Mouse (Mus musculus) liver (tissue): ENCODE data around the gene Mettl21a.
"Not testable (repeated sequence)": the region's sequence is repeated elsewhere in the genome, so short reads cannot be mapped to it uniquely, and the experiment has no call there.

Experiments used
- DNase-seq: peaks from one replicate; pipeline ENCODE4 v3.0.0-alpha.2; 2020; ENCODE audit warnings: mixed read lengths

Gene Mettl21a

DNA sequence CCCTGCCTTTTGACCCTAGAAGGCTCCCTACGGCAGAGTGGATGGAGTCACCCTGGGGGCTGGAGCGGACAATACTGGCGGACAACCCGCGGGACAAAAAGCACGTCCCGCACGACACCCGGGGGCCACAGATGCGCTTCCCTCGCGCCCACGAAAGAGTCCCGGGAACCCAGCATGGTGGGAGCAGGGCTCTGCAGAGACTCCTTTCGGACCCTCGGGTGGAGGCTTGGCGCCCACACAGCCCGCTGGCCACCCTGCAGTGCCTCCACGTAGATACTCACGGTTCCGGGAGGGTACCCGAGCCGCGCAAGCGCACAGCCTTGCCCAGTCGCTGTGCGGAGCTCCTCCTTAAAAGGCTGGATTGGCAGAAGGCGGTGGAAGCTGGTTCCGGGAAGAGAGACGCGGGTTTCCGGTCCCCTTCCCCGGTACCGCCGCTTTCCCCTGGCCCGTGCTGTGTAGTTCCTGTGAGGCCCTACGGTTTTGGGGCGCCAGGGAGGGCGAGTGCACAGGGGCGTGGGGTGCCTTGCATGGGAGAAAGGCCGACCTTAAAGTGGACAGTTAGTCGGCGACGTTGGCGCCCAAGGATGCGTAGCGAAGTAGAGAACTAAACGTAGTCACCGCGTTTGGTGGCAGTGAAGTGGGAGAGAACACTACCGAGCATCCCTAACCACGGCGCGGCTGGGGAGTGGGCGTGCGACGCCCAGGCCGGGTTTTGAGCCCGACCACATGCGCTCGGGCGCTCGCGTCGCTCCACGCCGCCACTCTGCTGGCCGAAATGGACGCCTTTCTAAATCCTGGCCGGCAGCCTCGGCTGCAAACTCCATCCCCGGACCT, at the start of gene Mettl21a:
Gene Mettl21a, minus strand, starts transcription at position 362 of the 834 bp plus-strand sequence.
- peak; percentile 94 for DNase-seq

DNA sequence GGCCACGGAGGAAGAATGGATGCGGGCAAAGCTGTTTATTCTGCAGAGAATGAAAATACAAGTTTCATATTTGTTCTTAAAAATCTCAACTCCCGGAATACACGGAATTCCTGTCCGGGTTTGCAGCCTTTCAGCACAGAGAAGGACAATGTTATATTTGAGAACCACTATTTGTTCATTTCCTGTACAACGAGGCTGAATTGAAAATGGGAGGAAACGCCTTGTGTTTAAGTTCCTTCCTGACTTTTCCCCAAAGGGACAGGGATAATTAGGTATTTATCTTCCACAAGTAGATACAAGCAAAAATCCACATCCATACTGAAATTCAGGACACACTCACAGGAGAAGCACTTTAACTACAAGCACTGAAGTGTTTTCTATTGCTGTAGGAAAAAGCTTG, 41.8 kb upstream of the Mettl21a start:
- DNase-seq = no peak

DNA sequence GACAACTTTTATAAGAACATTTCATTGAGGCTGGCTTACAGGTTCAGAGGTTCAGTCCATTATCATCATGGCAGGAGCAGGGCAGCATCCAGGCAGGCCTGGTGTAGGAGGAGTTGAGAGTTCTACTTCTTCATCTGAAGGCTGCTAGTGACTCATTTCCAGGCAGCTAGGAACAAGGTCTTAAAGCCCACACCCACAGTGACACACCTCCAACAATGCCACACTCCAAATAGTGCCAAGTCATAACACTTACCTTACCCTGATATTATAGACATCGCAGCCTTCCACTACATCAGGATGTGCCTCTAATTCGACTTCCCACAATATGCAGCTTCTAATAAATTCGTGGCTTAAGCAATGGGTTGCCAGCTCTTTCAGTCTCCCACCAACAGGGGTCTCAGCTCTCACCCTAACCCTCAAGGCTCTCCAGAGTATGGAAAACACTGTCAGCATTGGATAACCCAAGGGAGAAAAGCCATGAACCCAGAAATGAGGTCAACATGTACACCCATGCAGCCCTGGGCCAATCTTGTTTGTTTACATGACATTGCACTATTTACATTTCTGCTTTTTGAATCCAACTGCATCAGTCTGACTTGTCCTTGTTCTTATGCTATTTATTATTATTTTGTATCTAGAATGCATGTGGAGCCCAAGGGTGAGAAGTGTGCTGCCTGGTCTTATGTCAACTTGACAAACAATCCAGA, 39.5 kb upstream of the Mettl21a start:
- DNase-seq = no peak

DNA sequence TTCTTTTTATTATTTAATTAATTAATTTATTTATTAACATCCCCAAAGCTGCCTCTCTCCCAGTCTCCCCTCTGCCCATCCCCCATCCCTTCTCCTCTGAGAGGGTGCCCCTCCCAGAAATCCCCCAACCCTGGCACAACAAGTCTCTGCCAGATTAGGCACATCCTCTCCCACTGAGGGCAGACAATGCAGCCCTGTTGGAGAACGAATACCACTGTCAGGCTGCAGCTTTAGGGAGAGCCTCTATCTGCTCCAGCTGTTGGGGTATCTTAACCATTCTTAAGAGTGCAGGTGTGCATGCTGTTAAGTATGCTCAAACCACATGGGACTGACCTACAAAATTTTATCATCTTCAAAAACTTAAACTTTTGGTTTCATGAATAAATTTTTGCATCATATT, 38.4 kb upstream of the Mettl21a start:
- DNase-seq = no peak

DNA sequence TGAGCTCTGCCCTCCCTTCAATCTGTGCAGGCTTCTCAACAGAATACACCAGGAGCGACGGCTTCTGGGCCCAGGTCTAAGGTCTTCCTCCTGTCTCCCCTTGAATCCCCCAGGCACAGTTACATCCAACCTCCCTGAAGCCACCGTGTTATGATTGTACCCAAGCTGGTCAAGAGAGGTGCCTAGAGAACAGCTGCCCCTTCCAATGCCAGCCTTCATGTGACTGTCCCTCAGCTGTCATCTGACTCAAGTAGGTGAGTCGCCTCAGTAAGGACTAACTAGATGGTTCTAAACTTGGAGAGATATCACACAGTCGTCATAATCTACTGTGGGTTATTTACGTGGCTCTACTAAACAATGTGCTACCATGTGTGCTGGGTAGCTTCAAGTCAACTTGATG, 36.7 kb upstream of the Mettl21a start:
- no peak for DNase-seq

DNA sequence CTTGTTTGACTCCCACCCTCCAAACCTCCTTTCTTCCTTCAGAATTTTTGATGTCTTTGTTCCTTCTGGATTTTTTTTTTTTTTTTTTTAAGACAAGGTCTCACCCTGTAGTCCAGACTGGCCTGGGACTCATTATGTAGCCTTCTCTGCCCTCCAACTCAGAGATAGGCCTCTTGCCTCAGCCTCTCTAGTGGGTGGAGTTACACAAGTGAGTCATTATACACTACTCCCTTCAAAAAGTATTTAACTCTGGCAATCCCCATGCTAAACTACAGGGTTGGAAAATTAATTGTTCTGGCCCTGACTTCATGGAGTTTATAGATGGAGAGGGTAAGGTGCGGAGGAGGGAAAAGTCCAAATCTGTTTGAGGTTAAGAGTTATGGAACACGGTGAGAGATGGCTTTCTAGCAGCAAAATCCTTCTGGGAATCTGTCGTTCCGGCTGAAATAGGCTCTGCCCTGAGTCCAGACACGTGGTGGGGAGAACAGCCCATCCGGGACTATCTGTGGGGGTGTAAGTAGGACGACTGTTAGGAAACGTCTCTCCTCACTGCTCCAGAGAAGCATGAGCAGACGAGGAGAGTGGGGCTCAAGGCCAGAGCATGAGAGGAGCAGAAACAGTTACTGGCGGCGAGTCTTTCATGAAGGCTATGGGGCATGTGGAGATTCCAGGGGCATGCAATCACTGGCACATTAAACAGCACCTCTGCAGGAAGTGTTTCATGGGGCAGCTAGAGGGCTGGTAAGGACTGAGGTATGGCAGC, 32.5 kb upstream of the Mettl21a start:
- DNase-seq = no peak

DNA sequence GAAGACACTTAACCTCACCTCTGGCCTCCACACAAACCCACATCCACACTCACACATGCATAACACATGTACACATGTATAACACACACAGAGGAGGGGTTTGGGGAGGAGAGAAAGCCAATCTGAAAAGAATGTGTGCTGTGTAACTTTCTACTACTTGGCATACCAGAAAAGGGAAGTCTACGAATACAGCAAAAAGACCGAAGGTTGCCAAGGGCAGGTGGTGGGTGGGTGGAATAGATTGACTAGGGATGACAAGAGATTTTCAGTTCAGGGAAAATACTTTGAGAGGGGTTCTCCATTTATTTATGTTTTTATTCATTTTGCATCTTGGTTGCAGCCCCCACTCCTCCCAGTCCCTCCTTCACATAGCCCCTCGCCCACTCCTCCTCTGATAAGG, 27.5 kb upstream of the Mettl21a start:
- DNase-seq = no peak

DNA sequence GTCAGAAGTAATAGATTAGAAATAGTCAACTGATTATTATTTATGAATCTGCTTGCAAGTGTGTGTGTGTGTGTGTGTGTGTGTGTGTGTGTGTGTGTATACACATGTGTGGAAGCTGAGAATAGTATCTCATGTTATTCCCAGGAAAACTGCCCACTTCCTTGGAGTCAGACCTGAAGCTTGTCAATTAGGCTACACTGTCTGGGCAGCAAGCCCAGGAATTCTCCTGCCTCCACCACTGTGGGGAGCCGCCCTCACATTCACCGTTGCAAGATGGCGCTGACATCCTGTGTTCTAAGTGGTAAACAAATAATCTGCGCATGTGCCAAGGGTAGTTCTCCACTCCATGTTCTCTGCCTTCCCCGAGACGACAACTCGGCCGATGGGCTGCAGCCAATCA, 25.5 kb upstream of the Mettl21a start:
- DNase-seq = not testable (repeated sequence)

DNA sequence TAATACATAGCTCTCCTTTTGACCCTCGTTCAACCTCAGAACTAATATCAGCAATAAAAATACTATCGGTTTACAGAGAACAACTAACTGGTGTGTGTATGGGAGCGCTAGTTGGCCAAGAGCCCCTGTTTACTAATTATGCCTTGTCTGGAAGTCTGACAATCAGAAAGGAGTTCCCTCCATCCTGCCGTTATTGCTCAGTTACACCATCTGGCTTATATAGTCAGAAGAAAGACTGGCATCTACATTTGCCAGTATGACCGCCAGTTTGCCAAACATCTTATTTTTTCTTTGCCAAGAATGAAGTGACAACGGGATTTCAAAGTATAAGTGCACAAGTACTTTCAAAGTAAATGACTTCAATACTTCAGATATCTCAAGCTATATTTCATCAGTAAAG, 24.0 kb upstream of the Mettl21a start:
- no peak for DNase-seq

DNA sequence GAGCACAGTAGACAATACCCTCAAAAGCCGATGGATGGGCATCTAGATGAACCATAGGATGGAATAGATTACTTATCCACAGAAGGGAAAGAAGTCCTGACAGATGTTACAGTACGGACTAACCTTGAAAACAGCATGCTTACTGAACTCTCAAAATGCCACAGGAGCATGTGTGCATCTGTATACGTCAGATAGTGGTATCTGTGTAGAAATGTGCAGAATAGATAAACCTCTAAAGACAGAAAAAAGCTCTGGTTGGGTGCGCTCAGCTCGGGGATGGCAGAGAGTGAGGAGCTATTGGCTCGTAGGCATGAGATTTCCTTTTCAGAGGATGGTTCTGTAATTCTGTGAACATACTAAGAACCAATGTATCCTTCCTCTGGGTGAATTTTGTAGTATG, 22.2 kb upstream of the Mettl21a start:
- DNase-seq = peak; percentile 64

DNA sequence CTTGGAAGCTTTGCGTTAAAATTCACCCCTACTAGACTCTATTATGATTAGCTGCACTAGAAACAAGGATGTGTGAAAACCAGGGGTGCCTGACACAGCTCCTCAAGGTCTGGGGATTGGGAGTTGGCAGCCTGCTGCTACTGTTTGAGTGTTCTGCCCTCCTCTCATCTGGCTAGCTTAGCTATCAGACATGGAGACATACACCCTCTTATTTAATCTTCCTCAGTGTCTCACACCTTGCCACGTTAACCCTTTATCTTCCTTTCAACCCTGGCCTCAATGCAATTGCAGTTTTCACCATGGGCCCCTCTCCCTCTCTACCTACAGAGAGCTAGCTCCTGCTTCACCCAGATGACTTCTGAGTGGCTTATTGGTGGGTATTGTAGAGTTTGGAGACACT, 18.6 kb upstream of the Mettl21a start:
- DNase-seq = no peak

DNA sequence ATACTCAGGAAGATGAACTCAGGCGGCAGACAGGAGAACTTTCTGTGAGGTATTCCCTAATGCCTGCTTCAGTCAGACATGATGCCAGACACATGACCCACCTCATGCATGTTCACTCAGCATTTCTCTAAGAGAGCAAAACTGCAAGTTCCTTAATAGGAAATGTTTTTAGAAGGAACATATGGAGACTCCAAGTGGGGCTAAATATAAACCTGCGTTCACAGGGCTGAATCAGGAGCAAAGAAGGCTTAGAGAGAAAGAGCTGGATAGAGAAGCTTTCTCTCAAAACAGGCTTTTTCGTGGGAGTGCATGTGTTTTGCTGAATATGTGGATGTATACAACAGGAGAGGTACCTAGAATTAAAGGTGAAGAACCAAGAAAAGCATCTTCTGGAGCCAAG, 16.2 kb upstream of the Mettl21a start:
- no peak for DNase-seq

DNA sequence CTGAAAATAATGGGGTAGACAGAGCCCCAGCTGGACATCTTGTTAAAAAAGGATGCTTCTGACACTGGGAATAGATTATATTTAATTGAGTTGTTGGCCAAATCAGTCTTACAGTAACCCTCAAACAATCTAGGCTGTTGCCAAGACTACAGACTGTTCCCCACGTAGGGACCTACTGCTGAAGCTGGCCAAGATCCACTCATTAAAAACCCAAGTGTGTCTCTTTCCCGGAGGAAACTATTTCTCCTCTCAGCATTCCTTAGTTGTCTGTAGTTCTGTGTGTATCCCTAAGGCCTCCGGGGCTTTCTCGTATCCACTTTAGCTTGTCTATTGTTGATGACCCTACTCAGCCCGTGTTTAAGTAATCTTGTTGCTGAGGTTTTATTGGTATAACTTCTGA, 14.5 kb upstream of the Mettl21a start:
- DNase-seq = no peak

DNA sequence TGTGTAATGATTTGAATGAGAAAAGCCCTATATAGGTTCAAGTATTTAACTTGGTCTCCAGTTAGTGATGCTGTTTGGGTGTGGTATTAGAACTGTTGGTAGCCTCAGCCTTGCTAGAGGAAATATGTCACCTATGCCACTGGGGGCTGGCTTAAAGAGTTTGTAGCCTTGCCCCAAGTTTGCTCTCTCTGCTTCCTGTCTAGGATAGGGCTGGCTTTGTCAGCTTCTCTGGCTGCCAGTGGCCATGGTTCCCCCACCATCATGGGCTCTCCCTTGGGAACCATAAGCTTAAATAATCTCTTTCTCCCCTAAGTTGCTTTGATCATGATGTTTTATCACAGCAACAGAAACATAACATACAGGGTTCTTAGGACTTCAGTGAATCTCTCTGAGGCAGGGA, 8.2 kb upstream of the Mettl21a start:
- DNase-seq = no peak

DNA sequence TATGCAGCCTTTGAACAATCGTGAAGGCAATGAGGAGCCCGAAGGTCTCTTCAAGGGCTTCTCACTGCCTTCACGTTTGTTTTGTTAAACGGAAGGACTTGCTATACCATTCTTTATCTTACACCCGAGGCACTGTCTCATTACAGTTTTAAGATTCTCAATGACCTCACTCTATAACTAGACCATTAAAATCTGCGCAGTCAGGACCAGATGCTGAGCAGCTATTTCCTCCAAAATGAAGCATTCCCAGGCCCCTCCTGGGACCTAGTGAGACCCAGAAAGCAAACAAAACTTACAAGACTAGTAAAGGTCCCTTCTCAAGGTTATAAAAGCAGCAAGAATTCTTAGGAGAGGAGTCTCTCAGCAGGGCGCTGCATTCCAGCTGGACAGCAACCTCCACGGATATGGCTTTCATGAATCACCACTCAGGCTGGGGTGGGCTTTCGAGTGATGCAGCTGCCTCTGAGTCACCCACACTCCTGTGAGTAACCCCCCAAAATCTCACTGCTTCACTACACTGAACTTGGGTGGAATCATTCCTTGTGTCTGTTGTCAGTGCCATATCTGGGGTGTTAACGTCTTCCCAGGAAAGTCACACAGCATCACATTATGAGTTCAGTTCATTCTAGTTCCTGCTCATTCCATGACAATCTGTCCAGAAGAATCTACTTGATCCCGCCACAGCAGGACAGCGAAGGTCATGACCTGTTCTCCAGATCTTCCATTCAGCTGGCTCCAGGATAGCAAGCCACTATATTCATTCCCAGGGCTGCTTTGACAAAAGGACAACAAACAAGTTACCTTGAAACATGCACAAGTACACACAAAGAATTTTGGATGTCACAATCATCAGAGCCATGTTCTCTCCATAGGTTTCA, 6.8 kb upstream of the Mettl21a start:
- DNase-seq = no peak

DNA sequence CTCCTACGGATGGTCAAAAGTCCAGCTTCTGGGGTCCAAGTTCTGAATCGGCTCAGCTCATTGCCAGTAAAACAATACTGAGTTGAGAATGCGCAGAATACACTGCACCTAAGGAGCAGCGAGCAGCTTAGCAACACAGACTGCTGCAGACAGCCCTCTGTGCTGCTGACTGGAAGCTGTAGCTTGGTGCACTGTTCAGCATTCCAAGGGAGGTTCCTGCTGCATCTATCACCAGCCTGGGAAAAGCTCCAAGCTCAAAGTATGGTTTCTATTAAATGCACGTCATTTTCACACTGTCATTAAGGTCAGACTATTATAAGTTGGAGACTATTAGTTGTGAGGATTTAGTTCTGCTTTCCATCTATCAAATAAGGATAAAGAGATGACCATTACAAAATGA, 4.1 kb upstream of the Mettl21a start:
- DNase-seq = no peak

DNA sequence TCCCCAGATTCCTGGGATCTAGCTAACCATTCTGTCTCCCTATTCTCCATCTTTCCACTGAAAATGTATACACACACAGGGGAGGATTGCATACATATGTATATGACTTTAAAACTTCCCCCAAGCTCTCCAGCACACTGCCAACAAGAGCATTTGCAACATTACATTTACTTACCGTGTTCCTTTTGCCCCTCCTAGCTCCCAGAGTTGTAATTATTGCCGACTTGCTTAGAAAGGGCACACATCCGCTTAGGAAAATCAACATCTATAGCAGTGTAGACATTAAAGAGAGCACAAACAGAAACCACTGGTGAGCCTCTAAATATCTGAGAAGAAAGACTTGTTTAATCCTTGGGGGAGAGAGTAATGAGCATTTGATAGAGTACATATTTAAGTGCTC, 1.2 kb upstream of the Mettl21a start:
- no peak for DNase-seq

DNA sequence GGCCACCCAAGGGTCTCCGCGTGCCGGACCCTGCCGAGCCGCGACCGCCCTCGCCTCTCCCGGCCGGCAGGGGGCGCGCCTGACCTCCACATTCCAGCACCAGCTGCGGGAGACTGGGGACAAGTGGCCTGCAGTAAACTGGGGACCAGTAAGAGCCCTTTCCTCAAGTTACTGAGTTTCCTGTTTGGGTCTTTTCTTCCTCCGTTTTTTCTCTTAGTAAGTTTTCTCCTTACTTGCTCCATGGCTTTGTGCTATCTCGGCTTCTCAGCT, 608 bp upstream of the Mettl21a start:
- peak; percentile 89 for DNase-seq

DNA sequence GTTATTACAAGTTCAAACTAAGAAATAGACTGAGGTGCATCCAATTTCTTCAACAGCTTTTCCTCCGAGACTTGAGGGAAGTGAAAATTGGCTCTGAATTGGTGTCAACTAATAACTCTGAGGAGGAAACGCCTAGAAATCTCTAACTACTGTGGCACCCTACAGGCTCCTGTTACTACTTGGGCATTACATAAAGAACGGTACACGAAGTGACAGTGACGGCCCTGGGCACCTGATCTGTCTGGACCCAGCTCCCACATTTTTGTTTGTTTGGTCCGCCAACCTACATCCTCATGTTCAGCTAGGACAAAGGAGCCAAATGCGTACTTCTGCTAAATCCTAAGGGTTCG, 536 bp downstream of the Mettl21a start:
- no peak for DNase-seq

DNA sequence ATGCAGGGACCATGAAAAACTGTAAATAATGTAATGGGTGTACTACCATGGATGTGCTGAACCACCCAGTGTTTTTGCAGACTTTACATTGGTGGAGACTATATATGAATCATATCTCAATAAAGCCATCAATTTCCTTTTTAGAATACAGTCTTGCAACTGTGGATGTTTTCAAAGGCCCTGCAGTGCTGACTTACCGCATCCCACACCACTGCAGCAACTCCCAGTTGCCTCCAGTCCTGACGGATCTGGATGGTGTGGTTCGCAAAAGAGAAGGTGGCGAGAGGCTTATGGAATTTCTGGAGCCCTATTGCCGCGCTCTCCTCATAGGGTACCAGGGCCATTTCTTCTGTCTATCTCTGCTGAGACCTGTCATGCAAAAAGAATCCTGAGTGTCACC, 966 bp downstream of the Mettl21a start:
- DNase-seq = no peak

DNA sequence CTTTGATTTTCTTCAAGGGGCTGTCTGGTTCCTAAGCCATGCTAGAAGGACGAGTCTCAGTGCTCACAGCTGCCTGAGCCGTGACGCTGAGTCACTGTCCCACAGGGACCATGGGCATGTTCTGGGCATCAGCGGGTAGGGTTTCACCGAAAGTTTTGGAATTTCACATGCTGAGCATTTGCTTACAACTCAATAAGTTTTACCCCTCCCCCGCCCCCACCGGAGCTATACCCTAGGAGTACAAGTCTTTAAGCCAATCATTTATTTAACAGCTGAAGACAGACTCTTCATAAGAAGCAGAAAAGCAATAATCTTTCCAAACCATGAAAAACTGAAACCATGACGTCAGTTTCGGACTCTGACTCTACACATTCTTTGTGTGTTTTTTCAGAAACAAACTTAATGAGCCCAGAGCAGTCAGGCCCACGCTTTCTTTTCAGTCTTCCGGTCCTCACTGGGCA, 1.5 kb downstream of the Mettl21a start:
- no peak for DNase-seq

DNA sequence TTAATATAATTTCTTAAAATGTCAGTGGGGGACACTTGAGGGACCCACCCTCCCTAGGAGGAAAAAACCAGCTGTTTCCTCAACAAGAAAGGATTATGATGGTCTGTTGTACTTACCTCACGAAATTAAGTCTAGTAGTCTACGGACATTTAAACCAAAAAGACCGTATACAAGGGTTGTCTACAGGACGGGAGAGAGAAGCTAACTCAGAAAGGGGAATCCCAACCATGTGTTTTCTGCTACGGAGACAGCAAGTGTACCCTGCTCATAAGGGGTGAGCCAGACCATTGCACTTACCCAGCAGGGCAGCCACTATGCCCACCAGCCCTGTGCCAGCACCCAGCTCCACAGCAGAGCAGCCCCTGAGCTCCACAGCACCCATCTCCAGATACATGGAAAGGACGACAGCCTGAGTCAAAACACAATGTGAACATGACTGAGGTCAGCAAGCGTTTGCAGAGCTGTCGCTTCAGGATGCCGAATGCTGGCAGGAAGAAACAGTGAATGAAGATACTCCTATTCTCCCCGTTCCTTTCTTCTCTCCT, 2.2 kb downstream of the Mettl21a start:
- no peak for DNase-seq

DNA sequence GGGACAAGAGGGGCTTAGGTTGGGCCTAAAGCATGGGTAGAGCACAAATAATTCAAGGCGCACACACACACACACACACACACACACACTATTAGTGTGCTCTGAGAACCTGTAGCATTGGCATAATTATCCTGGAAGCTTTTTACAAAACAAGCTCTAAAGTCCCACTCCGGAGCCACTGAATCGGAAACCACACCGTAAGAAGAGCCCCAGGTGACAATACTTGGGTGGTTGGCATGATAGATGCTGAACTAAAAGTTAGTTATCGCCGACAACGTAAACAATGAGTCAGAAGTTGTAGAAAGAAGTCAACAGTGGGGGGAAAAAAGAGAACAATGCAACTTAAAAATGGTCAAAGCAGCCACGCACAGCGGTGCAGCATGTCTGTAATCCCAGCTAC, 2.7 kb downstream of the Mettl21a start:
- DNase-seq = no peak
